In genomic region chr13:41079421-41079780, GRCm38 (mm10) we compare ENCODE assay signal across 7 mouse cellular contexts. TPM values are rescaled to one million over a fixed set of nuclear protein-coding genes. Genes with fewer than 3 reads are reported as not detected.
A peak's percentile ranks its signal among the peaks of the same experiment; 100 is the strongest.
DNase-seq lines count a peak whose midpoint lies in the region; ATAC-seq lines count a peak whose summit lies in the region.

TSS of gene Mak (minus strand) at chr13:41079706.

- H3K9me3 ChIP-seq in kidney, embryonic 15.5 days (replicated peaks), result no peaks in the 10 kb centered on the region

- H3K4me1 ChIP-seq in kidney, embryonic 15.5 days, result peaks cover 10% of the 10 kb centered on the region

- peak within 1 kb of the TSS; percentile 26; the same call in 1 of the 2 replicates for H3K9ac ChIP-seq in kidney, embryonic 15.5 days

- H3K4me3 ChIP-seq in kidney, embryonic 15.5 days (replicated peaks), result peak within 1 kb of the TSS; percentile 55

- DNase-seq in adrenal gland, postnatal 25 days, result peak; percentile 64
- peak; percentile 87 for DNase-seq in liver
- DNase-seq in naive thymus-derived CD4-positive, alpha-beta T cell, adult 2 months (ENCODE audit: low read depth), result peak; percentile 75
- DNase-seq in spleen, postnatal 4 days (ENCODE audit: low spot score in 2 of 2), result peak; percentile 63 to 77

- H3K27me3 ChIP-seq in kidney, embryonic 15.5 days, result peaks cover 31% of the 10 kb centered on the region

- no peaks in the 10 kb centered on the region for H3K36me3 ChIP-seq in kidney, embryonic 15.5 days

- under 1% methylated on average over 37 of the region's 40 CpGs for WGBS in kidney, embryonic 15.5 days

- peak; percentile 81 for ATAC-seq in common myeloid progenitor, adult 5-6 weeks (replicated peaks; ENCODE audit: low read depth, poor library complexity, severe bottlenecking)
- peak; percentile 83 for ATAC-seq in granulocyte monocyte progenitor cell, adult 5-6 weeks (replicated peaks; ENCODE audit: poor library complexity, severe bottlenecking)
- peak; percentile 94 for ATAC-seq in kidney, embryonic 15.5 days (replicated peaks; ENCODE audit: low FRiP score)

- no peak within 1 kb of the TSS for H3K27ac ChIP-seq in kidney, embryonic 15.5 days

- H3K4me2 ChIP-seq in kidney, embryonic 15.5 days, result peak within 1 kb of the TSS; percentile 94

RNA-seq across cellular contexts. Expression of gene Mak, which starts in this region (rescaled TPM):
- not detected in 2 replicates for total RNA-seq in adrenal gland, postnatal 25 days (2021)
- total RNA-seq in common myeloid progenitor, adult 5-6 weeks (2017), result not detected in 2 replicates
- not detected in 2 replicates for total RNA-seq in granulocyte monocyte progenitor cell, adult 5-6 weeks (2014; fragmentation: Nextera tagmentation)
- not detected in 2 replicates for total RNA-seq in granulocyte monocyte progenitor cell, adult 5-6 weeks (2017)
- polyA plus RNA-seq in kidney, embryonic 15.5 days (2015; fragmentation: Nextera tagmentation; extraction: Ambion mirVana), result 0.75 and 0.85 TPM in 2 replicates

Comparison
In these comparisons a context has a peak if more than half of its experiments do, and no peak if none do; other contexts are left out.
1. Peak in DNase-seq in adrenal gland, postnatal 25 days; RNA of the gene not detected or under 1 TPM.
2. Peak in ATAC-seq in common myeloid progenitor, adult 5-6 weeks; RNA of the gene not detected or under 1 TPM.
3. Peak in ATAC-seq in granulocyte monocyte progenitor cell, adult 5-6 weeks; RNA of the gene not detected or under 1 TPM.
4. Peak in ATAC-seq, H3K4me3 ChIP-seq, H3K9ac ChIP-seq and H3K4me2 ChIP-seq in kidney, embryonic 15.5 days; RNA of the gene not detected or under 1 TPM.